Mouse (Mus musculus) cortical plate, adult 2 months (tissue): ENCODE results near the gene Tmem30c.

Experiments
- CTCF ChIP-seq: fragments of 200-500 bp; IDR thresholded peaks from 2 replicates; pipeline ENCODE4 v1.5.1; 2011; ENCODE audit warnings: mild to moderate bottlenecking, control low read depth, low read length; ENCODE audit not compliant: insufficient read depth; ENCODE audit errors: extremely low read depth
- POLR2A ChIP-seq: fragments of 200-500 bp; IDR thresholded peaks from 2 replicates; pipeline ENCODE4 v1.6.1; 2011; ENCODE audit warnings: mild to moderate bottlenecking, low read length, control low read depth; ENCODE audit not compliant: insufficient read depth; ENCODE audit errors: extremely low read depth

DNA sequence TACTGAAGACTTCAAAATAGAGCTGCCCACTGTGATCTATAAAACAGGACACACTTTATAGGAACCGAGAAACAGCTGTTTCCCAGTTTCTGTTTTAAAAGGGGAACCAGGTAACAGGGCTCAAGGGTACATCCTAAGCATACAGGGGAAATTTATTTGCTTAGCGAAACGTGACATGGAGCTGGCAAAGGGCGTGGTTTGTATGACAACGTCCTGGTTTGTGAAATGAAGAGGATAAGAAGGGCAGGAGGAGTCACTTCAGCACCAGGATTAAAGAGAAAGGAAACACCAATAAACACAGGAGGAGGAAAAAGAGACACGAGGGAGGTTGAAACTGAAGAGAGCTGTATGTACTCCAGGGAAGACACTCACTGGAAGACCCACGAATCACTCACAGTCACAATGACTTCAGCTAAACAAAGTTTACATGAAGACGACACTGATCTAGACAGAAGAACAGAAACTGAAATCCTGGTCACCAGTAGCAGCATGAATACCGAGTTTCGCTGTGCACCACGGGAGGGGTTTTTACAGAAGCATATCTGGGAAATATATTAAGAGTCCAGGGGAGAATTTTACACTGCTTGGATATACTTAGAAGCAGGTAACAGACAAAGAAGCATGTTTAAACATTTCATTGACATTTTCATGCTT is 44.2 kb upstream of the Tmem30c start:
- TF ChIP-seq POLR2A (no peak), CTCF (no peak)
